Mouse (Mus musculus): ENCODE results near the gene Ttll13.

Ttll13 gene

GRCm38 (mm10) chr7:80215398-80215797 is 30.8 kb upstream of the Ttll13 start:
- DNase-seq: peak; percentile 86

- no peak for DNase-seq
Observed at GRCm38 (mm10) chr7:80216566-80216965, 29.6 kb upstream of the Ttll13 start.

- DNase-seq: no peak
Observed at GRCm38 (mm10) chr7:80218666-80219065, 27.5 kb upstream of the Ttll13 start.

- DNase-seq: no peak
Observed at GRCm38 (mm10) chr7:80220237-80220797, 25.9 kb upstream of the Ttll13 start.

- no peak for DNase-seq
Observed at GRCm38 (mm10) chr7:80221179-80221750, 24.9 kb upstream of the Ttll13 start.

- no peak for DNase-seq
Observed at GRCm38 (mm10) chr7:80227065-80227464, 19.1 kb upstream of the Ttll13 start.

- DNase-seq: no peak
Observed at GRCm38 (mm10) chr7:80230196-80230595, 16.0 kb upstream of the Ttll13 start.

- DNase-seq: no peak
Observed at GRCm38 (mm10) chr7:80231971-80232488, 14.1 kb upstream of the Ttll13 start.

GRCm38 (mm10) chr7:80232489-80233029 is 13.6 kb upstream of the Ttll13 start, which contains the start of the genes Cib1 and Gdpgp1:
TSS of gene Cib1 (minus strand) at chr7:80232813.
TSS of gene Gdpgp1 (plus strand) at chr7:80232865.
- DNase-seq: peak; percentile 99

GRCm38 (mm10) chr7:80233799-80234198 is 12.4 kb upstream of the Ttll13 start:
- DNase-seq: no peak

- DNase-seq: no peak
Observed at GRCm38 (mm10) chr7:80238542-80238941, 7.6 kb upstream of the Ttll13 start.

- DNase-seq: no peak
Observed at GRCm38 (mm10) chr7:80241661-80242060, 4.5 kb upstream of the Ttll13 start.

GRCm38 (mm10) chr7:80244851-80245250 is 1.3 kb upstream of the Ttll13 start:
- no peak for DNase-seq

GRCm38 (mm10) chr7:80246859-80247258 is 683 bp downstream of the Ttll13 start:
- no peak for DNase-seq

- DNase-seq: no peak
Observed at GRCm38 (mm10) chr7:80252437-80252836, 6.3 kb downstream of the Ttll13 start.

GRCm38 (mm10) chr7:80252886-80253285 is 6.7 kb downstream of the Ttll13 start:
- DNase-seq: no peak

- DNase-seq: no peak
Observed at GRCm38 (mm10) chr7:80255981-80256380, 9.8 kb downstream of the Ttll13 start.

- DNase-seq: no peak
Observed at GRCm38 (mm10) chr7:80257706-80258105, 11.5 kb downstream of the Ttll13 start.

- peak; percentile 93 for DNase-seq
Observed at GRCm38 (mm10) chr7:80260625-80261371, 14.6 kb downstream of the Ttll13 start, which contains the start of gene Ngrn. TSS of gene Ngrn (plus strand) at chr7:80261215.

- peak; percentile 35 for DNase-seq
Observed at GRCm38 (mm10) chr7:80261372-80261990, 15.3 kb downstream of the Ttll13 start.

GRCm38 (mm10) chr7:80264606-80265005 is 18.4 kb downstream of the Ttll13 start:
- no peak for DNase-seq

GRCm38 (mm10) chr7:80267764-80268163 is 21.6 kb downstream of the Ttll13 start:
- DNase-seq: no peak
